Mouse (Mus musculus) MEL (cell line): Measurements from ENCODE around the gene Elmsan1.

Experiments used
- CTCF ChIP-seq, 3 experiments: IDR thresholded peaks in 2 of 3; conservative IDR thresholded peaks in 1 of 3; 2 replicates each; pipeline ENCODE4 v1.5.1; 2011 to 2012; ENCODE audit warnings: low read length in 3 of 3, low read depth in 2 of 3, mild to moderate bottlenecking in 2 of 3, improper control_type of control experiment in 1 of 3, inconsistent platforms in 1 of 3, mixed read lengths in 1 of 3, moderate library complexity in 1 of 3; ENCODE audit not compliant: control insufficient read depth in 1 of 3, insufficient read depth in 1 of 3, poor library complexity in 1 of 3, severe bottlenecking in 1 of 3
- E2F4 ChIP-seq: IDR thresholded peaks from 2 replicates; pipeline ENCODE4 v1.6.1; 2011; ENCODE audit warnings: low read depth, low read length, improper control_type of control experiment, borderline replicate concordance
- EP300 ChIP-seq, 2 experiments: IDR thresholded peaks; 2 replicates each; pipeline ENCODE4 v1.6.1; 2011; ENCODE audit warnings: improper control_type of control experiment in 2 of 2, low read length in 2 of 2, low read depth in 1 of 2, mild to moderate bottlenecking in 1 of 2
- GATA1 ChIP-seq: IDR thresholded peaks from 2 replicates; pipeline ENCODE4 v1.6.1; 2011; ENCODE audit warnings: low read depth, low read length, improper control_type of control experiment
- HCFC1 ChIP-seq: IDR thresholded peaks from 2 replicates; pipeline ENCODE4 v1.6.1; 2012; ENCODE audit warnings: low read depth, mild to moderate bottlenecking, inconsistent platforms, low read length, improper control_type of control experiment, moderate library complexity
- TCF12 ChIP-seq: IDR thresholded peaks from 2 replicates; pipeline ENCODE4 v1.6.1; 2014; ENCODE audit warnings: low read depth, mild to moderate bottlenecking, inconsistent platforms, low read length, improper control_type of control experiment, moderate library complexity

DNA sequence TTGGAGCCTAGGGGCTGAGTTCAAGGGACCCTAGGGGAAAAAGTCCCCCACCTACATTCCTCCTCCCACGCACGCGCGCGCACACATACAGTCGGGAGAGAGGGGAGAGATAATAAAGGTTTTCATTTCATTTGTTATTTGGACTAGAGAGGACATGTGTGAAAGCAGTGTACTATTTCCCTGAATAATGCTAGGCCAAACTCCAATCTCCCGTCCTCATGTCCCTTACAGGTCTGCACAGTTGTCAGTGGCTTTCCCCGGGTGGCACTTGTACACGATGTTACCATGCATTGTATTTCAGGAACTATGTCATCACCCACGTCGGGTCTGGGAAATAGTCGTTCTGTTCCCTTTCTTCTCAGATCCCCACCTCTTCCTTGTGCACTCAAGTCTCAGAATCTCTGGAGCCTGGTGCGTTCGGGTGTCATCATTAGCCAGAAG, 460 bp upstream of the Elmsan1 start:
- TF ChIP-seq HCFC1 = no peak
- no peak for TF ChIP-seq CTCF (IDR thresholded peaks at IDR 0.05 in 2 of 3, conservative IDR thresholded peaks at IDR 0.05 in 1 of 3; ENCODE audit: control insufficient read depth in 1 of 3, insufficient read depth in 1 of 3, low read depth in 2 of 3, low read length in 3 of 3, poor library complexity in 1 of 3, severe bottlenecking in 1 of 3)
- TF ChIP-seq E2F4 = no peak
- no peak for TF ChIP-seq TCF12
- TF ChIP-seq EP300 (IDR thresholded peaks at IDR 0.05; ENCODE audit: low read depth in 1 of 2, low read length in 2 of 2) = no peak
- no peak for TF ChIP-seq GATA1
